Mouse (Mus musculus) lung, adult 2 months (tissue): ENCODE data around the gene Slc4a4.

Experiments used
- CTCF ChIP-seq: fragments of 200-500 bp; IDR thresholded peaks from 2 replicates; pipeline ENCODE4 v1.5.1; 2011; ENCODE audit warnings: mild to moderate bottlenecking, low read length, control low read depth; ENCODE audit not compliant: insufficient read depth
- POLR2A ChIP-seq: fragments of 200-500 bp; IDR thresholded peaks from 2 replicates; pipeline ENCODE4 v1.6.1; 2011; ENCODE audit warnings: low read depth, mild to moderate bottlenecking, control low read depth, low read length, borderline replicate concordance; ENCODE audit errors: extremely low read depth

- TF ChIP-seq CTCF (no peak), POLR2A (no peak)
Measured at GRCm38 (mm10) chr5:89149436-89150040, 262.9 kb downstream of the Slc4a4 start.
